Mouse (Mus musculus): ENCODE data around the gene Tlx2. TPM values are rescaled to one million over a fixed set of nuclear protein-coding genes. Genes with fewer than 3 reads are reported as not detected.

Tlx2 gene
- polyA plus RNA-seq, 1 experiment from 2014 or later = not detected

DNA sequence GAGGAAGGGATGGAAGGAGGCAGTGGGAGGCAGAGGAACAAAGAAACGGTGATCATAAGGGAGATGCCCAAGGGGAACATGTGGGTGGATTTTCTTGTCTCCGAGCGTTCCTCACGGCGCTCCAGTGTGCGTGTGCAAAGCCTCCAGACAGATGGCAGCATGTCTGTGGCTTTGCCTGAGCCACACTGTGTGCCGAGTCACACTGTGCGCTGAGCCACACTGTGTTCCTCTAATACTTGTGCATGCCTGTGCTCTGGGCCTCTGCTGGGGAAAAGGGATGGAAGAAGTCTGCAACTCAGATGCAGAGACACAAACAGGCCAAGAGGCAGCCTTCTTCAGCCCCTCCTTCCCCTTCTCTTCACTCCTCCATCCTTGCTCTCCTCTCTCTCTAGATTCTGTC lies 42.8 kb downstream of the Tlx2 start:
- Histone ChIP-seq H3K27me3 (ENCODE audit: control insufficient read depth, insufficient read depth, low read length) (peaks cover 17% of the 10 kb centered on the region), H3K27ac (ENCODE audit: low read depth, low read length) (no peak overlapping the region), H3K9ac (ENCODE audit: low read length) (no peak overlapping the region), H3K9me3 (ENCODE audit: control insufficient read depth, low read length) (no peaks in the 10 kb centered on the region), H3K4me2 (ENCODE audit: low read depth, low read length, severe bottlenecking) (no peak overlapping the region), H3K36me3 (ENCODE audit: control insufficient read depth, insufficient read depth, low read length) (no peaks in the 10 kb centered on the region), H3K4me3 (ENCODE audit: low read depth, low read length) (no peak overlapping the region), H3K4me1 (replicated peaks; ENCODE audit: control insufficient read depth, insufficient read depth, low read length) (peaks cover 2% of the 10 kb centered on the region)
- 73% methylated on average over 8 of the region's 8 CpGs for WGBS
- no peak for ATAC-seq (replicated peaks; ENCODE audit: low FRiP score)
- no peak for DNase-seq (ENCODE audit: low spot score)

DNA sequence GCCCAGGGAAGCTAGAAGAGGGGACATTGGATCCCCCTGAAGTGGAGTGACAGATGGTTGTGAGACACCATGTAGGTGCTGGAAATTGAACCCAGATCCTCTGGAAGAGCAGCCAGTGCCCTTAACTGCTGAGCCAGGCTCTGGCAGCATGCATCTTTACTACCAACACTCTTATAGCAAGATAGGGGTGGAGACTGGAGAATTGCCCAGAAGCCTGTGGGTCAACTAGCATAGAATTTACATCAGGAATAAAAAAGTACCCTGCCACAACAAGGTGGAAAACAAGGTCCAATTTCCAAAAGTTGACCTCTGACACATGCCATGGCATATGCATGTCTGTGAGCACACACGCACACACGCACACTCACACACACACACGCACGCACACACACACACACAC lies 44.9 kb downstream of the Tlx2 start:
- Histone ChIP-seq H3K9me3 (ENCODE audit: control insufficient read depth, low read length) (no peaks in the 10 kb centered on the region), H3K36me3 (ENCODE audit: control insufficient read depth, insufficient read depth, low read length) (no peaks in the 10 kb centered on the region), H3K4me2 (ENCODE audit: low read depth, low read length, severe bottlenecking) (no peak overlapping the region), H3K4me1 (replicated peaks; ENCODE audit: control insufficient read depth, insufficient read depth, low read length) (no peaks in the 10 kb centered on the region), H3K27me3 (ENCODE audit: control insufficient read depth, insufficient read depth, low read length) (0 out of 2 replicates have a peak, but pooled peaks cover 3% of the 10 kb centered on the region), H3K27ac (ENCODE audit: low read depth, low read length) (no peak overlapping the region), H3K9ac (ENCODE audit: low read length) (no peak overlapping the region), H3K4me3 (ENCODE audit: low read depth, low read length) (no peak overlapping the region)
- no peak for DNase-seq (ENCODE audit: low spot score)
- no peak for ATAC-seq (replicated peaks; ENCODE audit: low FRiP score)
- WGBS = 97% methylated on average over 4 of the region's 4 CpGs

DNA sequence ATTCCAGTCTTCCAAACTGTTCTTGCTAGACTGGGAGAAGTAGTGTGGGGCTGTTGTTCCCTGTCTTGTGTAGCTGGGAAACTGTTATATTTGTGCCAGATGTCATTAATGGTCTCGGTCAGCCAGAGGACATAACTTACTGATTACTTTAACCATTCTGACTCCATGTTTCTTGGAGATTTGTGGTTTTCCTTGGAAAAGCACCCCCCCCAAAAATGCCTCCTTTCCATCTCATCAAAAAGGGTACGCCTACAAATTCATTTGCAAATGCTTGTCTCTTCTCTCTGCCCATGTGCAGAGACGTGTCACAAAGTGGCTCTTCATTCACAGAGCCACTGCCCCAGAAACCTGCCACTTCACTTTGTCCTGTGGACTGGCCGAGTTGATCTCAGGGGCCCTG lies 45.7 kb downstream of the Tlx2 start:
- Histone ChIP-seq H3K9me3 (ENCODE audit: control insufficient read depth, low read length) (no peaks in the 10 kb centered on the region), H3K4me3 (ENCODE audit: low read depth, low read length) (no peak overlapping the region), H3K27ac (ENCODE audit: low read depth, low read length) (no peak overlapping the region), H3K36me3 (ENCODE audit: control insufficient read depth, insufficient read depth, low read length) (no peaks in the 10 kb centered on the region), H3K4me2 (ENCODE audit: low read depth, low read length, severe bottlenecking) (no peak overlapping the region), H3K27me3 (ENCODE audit: control insufficient read depth, insufficient read depth, low read length) (no peaks in the 10 kb centered on the region), H3K4me1 (replicated peaks; ENCODE audit: control insufficient read depth, insufficient read depth, low read length) (no peaks in the 10 kb centered on the region), H3K9ac (ENCODE audit: low read length) (no peak overlapping the region)
- 80% methylated on average over 4 of the region's 4 CpGs for WGBS
- ATAC-seq (replicated peaks; ENCODE audit: low FRiP score) (no peak), DNase-seq (ENCODE audit: low spot score) (no peak)

DNA sequence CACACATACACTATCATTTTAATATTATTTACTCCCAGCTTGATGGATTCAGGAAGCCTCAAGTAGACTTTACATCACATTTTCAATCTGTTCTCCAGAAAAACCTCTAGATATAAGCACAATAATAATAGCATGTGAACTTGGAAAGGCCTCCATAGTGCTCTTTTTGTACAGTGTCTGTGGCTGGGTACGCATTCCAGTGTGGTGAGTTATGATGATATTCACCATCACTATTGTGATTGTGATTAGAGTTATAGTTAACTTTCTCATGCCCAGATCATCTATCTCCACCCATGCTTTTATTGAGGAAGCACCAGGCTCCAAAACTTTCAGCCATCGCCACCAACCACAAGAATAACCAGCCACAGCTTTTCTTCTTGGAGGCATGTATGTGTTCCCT lies 46.3 kb downstream of the Tlx2 start:
- Histone ChIP-seq H3K4me1 (replicated peaks; ENCODE audit: control insufficient read depth, insufficient read depth, low read length) (no peaks in the 10 kb centered on the region), H3K9ac (ENCODE audit: low read length) (no peak overlapping the region), H3K27me3 (ENCODE audit: control insufficient read depth, insufficient read depth, low read length) (no peaks in the 10 kb centered on the region), H3K4me2 (ENCODE audit: low read depth, low read length, severe bottlenecking) (no peak overlapping the region), H3K4me3 (ENCODE audit: low read depth, low read length) (no peak overlapping the region), H3K27ac (ENCODE audit: low read depth, low read length) (no peak overlapping the region), H3K36me3 (ENCODE audit: control insufficient read depth, insufficient read depth, low read length) (no peaks in the 10 kb centered on the region), H3K9me3 (ENCODE audit: control insufficient read depth, low read length) (no peaks in the 10 kb centered on the region)
- WGBS = 99% methylated on average over 2 of the region's 2 CpGs
- no peak for DNase-seq (ENCODE audit: low spot score)
- no peak for ATAC-seq (replicated peaks; ENCODE audit: low FRiP score)

DNA sequence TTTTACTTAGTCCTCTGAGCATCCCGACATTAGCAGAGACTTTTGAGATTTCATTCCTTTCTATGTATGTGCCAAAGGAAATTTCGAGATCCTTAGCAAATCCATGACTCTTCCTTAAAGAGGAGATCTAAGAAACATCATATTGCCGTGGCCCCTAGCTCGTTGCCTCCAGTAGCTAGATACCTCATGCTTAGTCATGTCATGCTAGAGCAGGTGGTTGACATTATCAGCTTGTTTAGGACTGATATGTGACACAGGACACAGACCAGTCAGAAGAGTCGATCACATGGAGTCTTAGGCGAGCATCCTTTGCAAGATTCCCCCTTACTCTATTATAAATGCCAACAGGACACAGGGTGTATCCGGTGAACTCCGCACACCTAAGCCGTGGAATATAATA lies 47.1 kb downstream of the Tlx2 start:
- 90% methylated on average over 9 of the region's 9 CpGs for WGBS
- H3K4me2 ChIP-seq (ENCODE audit: low read depth, low read length, severe bottlenecking) = no peak overlapping the region
- DNase-seq (ENCODE audit: low spot score) = no peak

DNA sequence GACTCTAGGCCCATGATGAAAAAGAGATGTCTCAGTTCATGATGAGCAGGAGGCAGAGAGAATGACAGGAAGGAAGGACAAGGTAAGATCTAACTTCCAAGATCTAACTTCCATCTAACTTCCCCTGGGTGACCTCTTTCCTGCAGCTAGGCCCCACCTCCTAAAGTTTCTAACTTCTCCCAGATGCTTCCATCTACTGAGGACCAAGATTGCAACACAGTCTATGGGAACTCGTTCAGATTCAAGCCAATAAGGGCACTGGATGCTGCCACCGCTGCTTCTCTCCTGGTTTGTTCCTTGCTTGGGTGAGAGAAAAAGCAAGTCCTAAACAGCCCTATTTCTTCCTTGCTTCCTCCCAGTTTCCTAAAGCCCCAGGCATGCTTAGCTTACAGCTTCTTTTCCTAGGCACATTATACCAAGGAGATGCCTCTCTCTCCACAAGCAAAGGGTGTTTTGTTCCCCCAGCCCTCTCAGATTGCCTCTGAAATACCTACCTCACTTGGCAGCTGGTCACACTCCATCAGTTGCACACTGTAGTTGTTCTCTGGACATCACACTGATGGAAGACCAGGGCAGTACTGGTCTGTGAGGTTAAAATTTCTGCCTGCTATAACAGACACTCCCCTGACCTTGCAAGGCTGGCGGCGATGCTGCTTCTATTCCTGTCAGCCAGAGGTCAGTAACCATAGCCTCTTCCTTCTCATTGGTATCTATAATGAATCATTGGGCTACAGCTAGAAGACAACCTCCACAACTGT lies 49.1 kb downstream of the Tlx2 start:
- no peaks in the 10 kb centered on the region for H3K9me3 ChIP-seq (ENCODE audit: control insufficient read depth, low read length)
- ATAC-seq (replicated peaks; ENCODE audit: low FRiP score) (no peak), DNase-seq (ENCODE audit: low spot score) (no peak)
- no peak overlapping the region for H3K4me3 ChIP-seq (ENCODE audit: low read depth, low read length)
- 83% methylated on average over 4 of the region's 4 CpGs for WGBS
- no peaks in the 10 kb centered on the region for H3K4me1 ChIP-seq (replicated peaks; ENCODE audit: control insufficient read depth, insufficient read depth, low read length)
- H3K27me3 ChIP-seq (ENCODE audit: control insufficient read depth, insufficient read depth, low read length) = no peaks in the 10 kb centered on the region
- no peak overlapping the region for H3K27ac ChIP-seq (ENCODE audit: low read depth, low read length)
- no peak overlapping the region for H3K9ac ChIP-seq (ENCODE audit: low read length)
- H3K36me3 ChIP-seq (ENCODE audit: control insufficient read depth, insufficient read depth, low read length) = no peaks in the 10 kb centered on the region
- no peak overlapping the region for H3K4me2 ChIP-seq (ENCODE audit: low read depth, low read length, severe bottlenecking)

More for the DNA sequence above, 47.1 kb downstream of the Tlx2 start:
- Histone ChIP-seq H3K9me3 (ENCODE audit: control insufficient read depth, low read length) (no peaks in the 10 kb centered on the region), H3K9ac (ENCODE audit: low read length) (no peak overlapping the region), H3K4me1 (replicated peaks; ENCODE audit: control insufficient read depth, insufficient read depth, low read length) (no peaks in the 10 kb centered on the region), H3K27me3 (ENCODE audit: control insufficient read depth, insufficient read depth, low read length) (no peaks in the 10 kb centered on the region), H3K4me3 (ENCODE audit: low read depth, low read length) (no peak overlapping the region), H3K27ac (ENCODE audit: low read depth, low read length) (no peak overlapping the region), H3K36me3 (ENCODE audit: control insufficient read depth, insufficient read depth, low read length) (no peaks in the 10 kb centered on the region)
- no peak for ATAC-seq (replicated peaks; ENCODE audit: low FRiP score)

DNA sequence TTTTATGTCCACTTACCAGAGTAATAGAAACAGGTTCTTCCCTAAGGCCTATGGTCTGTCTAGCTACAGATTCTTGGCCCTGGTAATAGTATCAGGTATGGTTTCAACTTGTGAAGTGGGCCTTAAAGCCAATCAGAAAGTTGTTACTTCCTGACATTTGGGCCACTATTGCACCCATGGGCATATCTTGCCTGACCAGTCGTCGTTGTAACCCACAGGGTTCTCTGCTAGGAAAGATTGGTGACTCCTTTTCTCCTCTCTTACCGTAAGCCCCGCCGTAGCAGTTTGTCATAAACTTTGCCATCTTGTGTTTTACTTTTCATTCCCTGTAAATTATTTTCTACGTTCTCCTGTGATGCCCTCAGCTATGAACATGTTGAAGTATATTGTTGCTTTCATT lies 50.0 kb downstream of the Tlx2 start:
- no peaks in the 10 kb centered on the region for H3K9me3 ChIP-seq (ENCODE audit: control insufficient read depth, low read length)
- 92% methylated on average over 6 of the region's 6 CpGs for WGBS
- H3K9ac ChIP-seq (ENCODE audit: low read length) = no peak overlapping the region
- ATAC-seq (replicated peaks; ENCODE audit: low FRiP score) (no peak), DNase-seq (ENCODE audit: low spot score) (no peak)
- H3K27ac ChIP-seq (ENCODE audit: low read depth, low read length) = no peak overlapping the region
- no peak overlapping the region for H3K4me3 ChIP-seq (ENCODE audit: low read depth, low read length)
- no peaks in the 10 kb centered on the region for H3K36me3 ChIP-seq (ENCODE audit: control insufficient read depth, insufficient read depth, low read length)
- no peaks in the 10 kb centered on the region for H3K27me3 ChIP-seq (ENCODE audit: control insufficient read depth, insufficient read depth, low read length)
- H3K4me2 ChIP-seq (ENCODE audit: low read depth, low read length, severe bottlenecking) = no peak overlapping the region
- no peaks in the 10 kb centered on the region for H3K4me1 ChIP-seq (replicated peaks; ENCODE audit: control insufficient read depth, insufficient read depth, low read length)

DNA sequence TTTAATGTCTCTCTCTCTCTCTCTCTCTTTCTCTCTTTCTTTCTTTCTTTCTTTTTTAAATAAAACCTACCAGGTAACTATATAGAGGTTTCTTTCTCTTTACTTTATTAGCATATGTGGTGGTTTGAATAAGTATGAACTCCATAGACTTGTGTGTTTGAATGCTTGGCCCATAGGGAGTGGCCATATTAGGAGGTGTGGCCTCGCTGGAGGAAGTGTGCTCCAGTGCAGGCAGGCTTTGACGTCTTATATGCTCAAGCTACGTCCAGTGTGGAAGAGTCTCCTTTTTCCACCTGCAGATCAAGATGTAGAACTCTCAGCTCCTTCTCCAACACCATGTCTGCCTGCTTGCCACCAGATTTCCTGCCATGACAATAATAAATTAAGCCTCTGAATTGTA lies 51.0 kb downstream of the Tlx2 start:
- Histone ChIP-seq H3K27ac (ENCODE audit: low read depth, low read length) (no peak overlapping the region), H3K36me3 (ENCODE audit: control insufficient read depth, insufficient read depth, low read length) (no peaks in the 10 kb centered on the region), H3K9ac (ENCODE audit: low read length) (no peak overlapping the region), H3K27me3 (ENCODE audit: control insufficient read depth, insufficient read depth, low read length) (no peaks in the 10 kb centered on the region), H3K4me1 (replicated peaks; ENCODE audit: control insufficient read depth, insufficient read depth, low read length) (no peaks in the 10 kb centered on the region), H3K9me3 (ENCODE audit: control insufficient read depth, low read length) (no peaks in the 10 kb centered on the region), H3K4me3 (ENCODE audit: low read depth, low read length) (no peak overlapping the region), H3K4me2 (ENCODE audit: low read depth, low read length, severe bottlenecking) (no peak overlapping the region)
- WGBS = 85% methylated on average over 3 of the region's 3 CpGs
- DNase-seq (ENCODE audit: low spot score) (no peak), ATAC-seq (replicated peaks; ENCODE audit: low FRiP score) (no peak)

All from forebrain, embryonic 11.5 days (tissue).